Mouse (Mus musculus) CD4-positive, CD25-positive, alpha-beta regulatory T cell, adult 2 months (primary cell): ENCODE results near the gene Sgo1.
A peak's percentile ranks its signal among the peaks of the same experiment; 100 is the strongest.
"Not testable (repeated sequence)": the region's sequence is repeated elsewhere in the genome, so short reads cannot be mapped to it uniquely, and the experiment has no call there.

Experiments
- DNase-seq: peaks from one replicate; pipeline ENCODE4 v3.0.0-alpha.2; 2012; ENCODE audit warnings: low read depth, low spot score

Gene Sgo1

GRCm38 (mm10) chr17:53688877-53689802 is at the start of gene Sgo1:
Gene Sgo1 (minus strand): TSS chr17:53689333.
- peak; percentile 99 for DNase-seq

DNA sequence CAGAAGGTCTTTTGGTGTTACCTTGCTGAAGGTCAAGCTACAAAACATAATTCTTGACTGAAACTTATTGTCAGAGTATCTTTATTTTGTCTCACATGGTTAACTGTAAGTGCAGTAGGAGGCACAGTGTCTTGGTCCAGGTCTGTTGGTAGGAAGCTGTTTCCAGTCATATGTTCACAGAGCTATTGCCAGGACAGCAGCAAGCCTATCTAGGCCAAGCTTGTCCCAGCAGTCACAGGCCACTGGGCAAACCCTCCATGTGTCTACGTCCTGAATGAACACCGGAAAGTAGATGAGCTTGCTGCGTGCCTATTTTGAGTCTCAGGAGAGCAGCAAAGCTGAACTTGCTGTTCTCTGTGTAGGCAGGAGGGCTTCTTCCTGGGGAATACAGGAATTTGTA is 29.8 kb upstream of the Sgo1 start:
- not testable (repeated sequence) for DNase-seq

GRCm38 (mm10) chr17:53718474-53718873 is 29.3 kb upstream of the Sgo1 start:
- DNase-seq, result no peak

GRCm38 (mm10) chr17:53715161-53715560 is 26.0 kb upstream of the Sgo1 start:
- DNase-seq, result not testable (repeated sequence)

DNA sequence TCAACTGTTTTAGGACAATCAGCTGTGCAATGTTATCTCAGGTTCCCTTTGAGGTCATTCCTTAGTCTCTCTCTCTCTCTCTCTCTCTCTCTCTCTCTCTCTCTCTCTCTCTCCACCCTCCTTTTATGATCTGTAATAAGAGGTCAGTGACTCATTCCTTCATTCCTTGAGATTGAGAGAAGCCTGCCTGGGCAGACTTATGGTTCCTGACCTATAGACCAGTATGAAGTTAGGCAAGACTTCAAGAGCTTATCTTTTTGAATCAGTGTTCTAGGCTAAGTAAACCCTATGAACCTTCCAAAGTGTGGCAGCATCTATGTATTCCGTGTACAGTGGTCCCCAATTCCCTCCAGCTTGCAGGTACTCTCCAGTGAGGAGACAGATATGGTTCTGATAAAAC is 25.3 kb upstream of the Sgo1 start:
- no peak for DNase-seq

- DNase-seq, result not testable (repeated sequence)
Observed at GRCm38 (mm10) chr17:53697521-53697920, 8.4 kb upstream of the Sgo1 start.

DNA sequence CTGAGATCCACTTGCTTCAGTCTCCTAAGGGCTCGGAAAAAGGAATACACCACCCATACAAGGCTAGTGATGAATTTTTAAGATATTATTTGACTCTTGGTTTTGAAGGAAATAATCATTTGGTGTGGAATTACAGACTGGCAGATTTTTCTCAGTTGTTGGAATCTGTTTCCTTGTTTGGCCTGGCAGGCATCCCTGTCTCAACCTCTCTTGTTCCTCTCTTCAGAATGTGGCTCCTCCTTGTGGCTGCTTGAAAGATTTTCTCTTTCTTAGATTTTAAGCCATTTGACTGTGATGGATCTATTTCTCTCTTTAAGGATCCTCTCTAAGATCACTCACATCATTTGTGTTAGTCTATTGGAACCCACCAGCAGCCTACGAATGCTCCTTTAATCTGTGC is 4.9 kb upstream of the Sgo1 start:
- peak; percentile 71 for DNase-seq

GRCm38 (mm10) chr17:53689946-53690345 is 813 bp upstream of the Sgo1 start:
- DNase-seq, result no peak

- DNase-seq, result no peak
Observed at GRCm38 (mm10) chr17:53688321-53688720, 812 bp downstream of the Sgo1 start.

GRCm38 (mm10) chr17:53678716-53679115 is 10.4 kb downstream of the Sgo1 start:
- no peak for DNase-seq

GRCm38 (mm10) chr17:53670453-53670852 is 18.7 kb downstream of the Sgo1 start:
- DNase-seq, result peak; percentile 30

DNA sequence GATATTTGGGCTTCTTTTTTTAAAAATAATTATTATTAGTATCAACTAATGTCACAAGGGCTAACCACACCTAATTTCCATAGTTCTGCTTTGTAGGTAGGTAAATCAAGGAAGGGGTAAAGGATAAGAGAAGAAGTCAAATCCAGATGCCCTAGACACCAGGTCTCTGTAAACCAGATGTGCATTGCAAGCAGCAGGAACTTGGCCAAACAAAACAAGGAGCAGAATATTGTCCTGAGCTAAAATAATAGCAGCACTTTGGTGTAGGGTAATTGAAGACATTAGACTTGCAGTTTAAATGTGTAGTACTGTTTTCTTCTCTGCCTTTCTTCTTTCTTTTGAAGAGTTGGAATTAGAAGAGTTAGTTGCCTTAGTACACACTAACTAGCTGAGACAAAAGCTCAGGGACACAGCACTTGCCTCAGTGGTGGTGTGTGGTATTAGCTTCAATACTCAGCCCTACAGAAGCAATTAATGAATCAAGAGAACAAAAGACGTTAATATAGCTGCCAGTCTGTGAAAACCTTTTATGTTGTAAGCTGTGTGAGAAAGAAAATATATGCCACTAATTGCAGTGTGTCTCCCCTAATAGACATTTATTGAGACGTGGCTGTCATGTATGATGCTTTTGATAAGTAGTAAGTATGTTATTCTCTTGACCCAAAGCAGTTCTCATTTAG is 24.3 kb downstream of the Sgo1 start:
- DNase-seq, result no peak

- DNase-seq, result peak; percentile 36
Observed at GRCm38 (mm10) chr17:53664267-53664666, 24.9 kb downstream of the Sgo1 start.

DNA sequence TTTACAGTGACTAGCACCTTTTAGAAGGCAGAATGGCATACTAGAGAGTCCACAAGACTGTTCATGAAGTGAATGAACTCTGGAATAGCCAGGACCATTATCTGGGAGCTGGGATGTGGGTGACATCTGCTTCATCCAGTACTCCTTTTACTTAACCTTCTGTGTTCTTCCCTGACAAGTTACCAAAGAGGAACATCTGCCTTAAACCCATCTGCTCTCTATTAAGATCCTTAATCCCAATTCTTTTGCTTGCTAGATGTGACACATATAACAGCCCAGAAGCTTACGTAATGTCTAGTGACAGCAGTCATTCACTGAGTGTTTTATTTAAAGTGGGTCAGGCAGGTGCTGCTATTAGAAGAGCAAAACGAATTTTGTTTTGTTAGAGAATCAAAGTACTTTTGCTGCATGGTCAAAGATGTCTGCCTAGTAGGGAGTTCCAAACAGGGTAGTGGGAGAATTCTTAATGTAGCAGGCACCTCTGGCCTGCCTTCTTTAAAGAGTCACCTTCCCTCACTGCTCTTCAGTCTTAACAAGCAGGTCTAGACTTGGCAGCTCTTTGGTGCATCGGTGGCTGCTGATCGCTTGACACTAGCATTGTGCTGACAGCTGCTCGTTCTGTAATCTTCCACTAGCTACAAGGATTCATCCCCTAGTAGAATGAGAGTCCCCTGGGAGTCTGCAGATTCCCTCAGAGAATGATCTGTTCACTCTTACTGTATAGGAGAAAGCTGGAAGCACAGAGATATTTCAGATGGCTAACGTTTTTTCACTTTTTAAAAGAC is 27.9 kb downstream of the Sgo1 start:
- DNase-seq, result no peak

GRCm38 (mm10) chr17:53659738-53660137 is 29.4 kb downstream of the Sgo1 start:
- no peak for DNase-seq

DNA sequence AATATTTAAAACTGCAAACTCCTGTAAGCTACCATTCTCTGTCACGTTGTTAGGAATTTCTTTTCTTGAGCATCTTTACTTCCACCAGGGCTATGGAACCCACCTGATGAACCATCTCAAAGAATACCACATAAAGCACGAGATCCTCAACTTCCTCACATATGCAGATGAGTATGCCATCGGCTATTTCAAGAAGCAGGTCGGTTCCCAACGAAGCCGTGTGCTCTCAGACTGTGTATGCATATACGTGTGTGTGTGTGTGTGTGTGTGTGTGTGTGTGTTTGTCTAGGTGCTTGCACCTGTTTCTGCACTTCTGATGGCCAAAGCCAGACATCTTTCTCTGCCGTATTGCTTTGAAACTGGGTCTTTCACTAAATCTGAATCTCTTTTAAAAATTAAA is 29.9 kb downstream of the Sgo1 start:
- DNase-seq, result no peak

- peak; percentile 37 for DNase-seq
Observed at GRCm38 (mm10) chr17:53658668-53659067, 30.5 kb downstream of the Sgo1 start.

- DNase-seq, result peak; percentile 71
Observed at GRCm38 (mm10) chr17:53657391-53657790, 31.7 kb downstream of the Sgo1 start.

DNA sequence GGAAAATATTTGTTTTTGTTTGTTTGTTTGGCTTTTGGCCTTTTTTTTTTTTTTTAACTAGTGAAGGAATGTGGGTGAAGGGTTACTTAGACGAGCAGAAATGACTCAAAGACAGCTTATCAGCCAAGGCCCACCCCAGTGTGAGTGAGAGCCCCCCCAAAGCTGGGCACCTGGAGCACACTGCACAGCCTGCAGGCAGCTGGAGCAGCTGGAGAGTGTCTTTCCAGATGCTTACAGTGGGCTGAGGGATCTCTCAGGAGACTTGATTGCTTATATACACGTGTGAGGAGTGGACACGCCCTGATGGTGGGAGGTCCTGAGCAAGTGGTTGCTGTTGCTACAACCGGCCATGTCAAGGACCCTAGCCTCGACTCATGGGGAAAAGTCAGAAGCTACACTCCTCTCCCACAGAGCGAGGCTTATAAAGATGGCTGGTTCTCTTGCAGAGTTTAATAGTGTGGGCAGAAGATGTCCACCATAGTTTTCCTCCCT is 32.7 kb downstream of the Sgo1 start:
- DNase-seq, result no peak

- DNase-seq, result no peak
Observed at GRCm38 (mm10) chr17:53655959-53656358, 33.2 kb downstream of the Sgo1 start.

- no peak for DNase-seq
Observed at GRCm38 (mm10) chr17:53655081-53655480, 34.1 kb downstream of the Sgo1 start.

DNA sequence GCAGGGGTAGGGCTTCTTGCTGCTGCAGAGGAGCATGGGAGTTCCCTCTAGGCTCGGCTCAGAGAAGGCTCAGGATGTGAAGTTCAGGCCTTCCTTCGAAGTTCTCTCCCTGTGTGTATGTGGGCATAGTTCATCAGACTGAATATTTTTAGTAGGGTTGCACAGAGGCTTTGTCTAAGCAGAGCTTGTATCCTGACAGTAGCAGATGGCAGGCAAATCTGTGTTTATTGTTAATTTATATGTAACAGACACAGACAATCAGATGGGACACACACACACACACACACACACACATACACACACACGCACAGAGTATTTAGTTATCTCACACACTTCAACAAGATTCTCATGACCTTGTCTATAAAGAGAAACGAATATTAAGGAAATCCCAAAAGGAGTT is 34.5 kb downstream of the Sgo1 start:
- no peak for DNase-seq
